Mouse (Mus musculus): ENCODE data around the gene Ssr3. TPM values are rescaled to one million over a fixed set of nuclear protein-coding genes. Genes with fewer than 3 reads are reported as not detected.

Gene Ssr3
- total and polyA plus RNA-seq, 2 experiments from 2014 or later, result 136 to 141 TPM

DNA sequence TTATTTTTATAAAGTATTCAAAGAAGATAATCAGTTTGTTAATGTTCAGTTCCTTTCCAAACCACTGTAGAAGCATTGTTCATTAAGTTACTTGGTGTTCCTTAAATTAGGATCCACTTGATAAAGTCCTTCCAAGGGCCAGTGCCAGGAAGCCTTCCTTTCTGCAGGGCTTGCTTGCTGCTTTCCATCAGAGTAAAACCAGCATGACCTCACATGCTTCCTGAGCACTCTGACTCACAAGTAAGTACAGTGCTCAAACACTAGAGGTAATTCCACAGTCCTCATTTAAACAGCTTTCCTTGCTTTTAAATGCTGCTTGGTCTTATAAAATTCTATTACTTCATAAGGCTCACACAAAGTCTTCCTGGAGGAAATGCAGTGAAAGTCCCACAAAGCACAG is 6.7 kb downstream of the Ssr3 start:
- DNase-seq (ENCODE audit: low spot score), result peak; percentile 21

DNA sequence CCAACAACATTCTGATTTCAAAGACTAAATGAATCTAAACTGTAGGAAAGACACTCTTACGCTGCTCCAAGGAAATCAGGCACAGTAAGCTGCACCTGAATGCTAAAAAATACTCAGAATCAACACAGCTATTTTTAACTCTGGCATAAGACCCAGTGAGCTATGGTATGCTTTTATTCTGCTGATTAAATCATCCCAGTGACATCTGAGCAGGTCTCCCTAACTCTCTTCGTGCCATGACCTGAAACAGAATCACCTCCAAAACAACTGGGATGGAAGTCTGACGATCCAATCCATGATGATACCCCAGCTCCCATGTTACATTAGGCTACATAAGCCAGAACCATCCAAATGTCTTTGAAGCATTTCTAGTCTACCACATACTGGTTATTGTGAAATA is 8.0 kb downstream of the Ssr3 start:
- Histone ChIP-seq H3K4me1 (ENCODE audit: control insufficient read depth, insufficient read depth) (peaks cover 10% of the 10 kb centered on the region), H3K9me3 (replicated peaks; ENCODE audit: control insufficient read depth, low read length) (no peaks in the 10 kb centered on the region), H3K36me3 (replicated peaks; ENCODE audit: control insufficient read depth, insufficient read depth, low read length) (peaks cover 62% of the 10 kb centered on the region), H3K4me2 (ENCODE audit: low read depth, low read length) (no peak overlapping the region), H3K27ac (ENCODE audit: low read depth) (no peak overlapping the region), H3K4me3 (ENCODE audit: low read depth, low read length) (no peak overlapping the region), H3K27me3 (ENCODE audit: control insufficient read depth, insufficient read depth, low read length) (no peaks in the 10 kb centered on the region), H3K9ac (replicated peaks; ENCODE audit: low read depth, low read length) (no peak overlapping the region)
- ATAC-seq (ENCODE audit: insufficient read depth, low read depth) (no peak), DNase-seq (ENCODE audit: low spot score) (no peak)
- no peak for TF ChIP-seq CTCF (IDR thresholded peaks at IDR 0.05; ENCODE audit: low read depth)
- no peak for TF ChIP-seq EP300 (IDR thresholded peaks at IDR 0.05; ENCODE audit: low read depth)
- WGBS, result 46% methylated on average over 3 of the region's 3 CpGs

More for the DNA sequence above, 6.7 kb downstream of the Ssr3 start:
- Histone ChIP-seq H3K9ac (replicated peaks; ENCODE audit: low read depth, low read length) (no peak overlapping the region), H3K4me3 (ENCODE audit: low read depth, low read length) (no peak overlapping the region), H3K9me3 (replicated peaks; ENCODE audit: control insufficient read depth, low read length) (no peaks in the 10 kb centered on the region), H3K4me2 (ENCODE audit: low read depth, low read length) (no peak overlapping the region), H3K27ac (ENCODE audit: low read depth) (no peak overlapping the region), H3K36me3 (replicated peaks; ENCODE audit: control insufficient read depth, insufficient read depth, low read length) (peaks cover 62% of the 10 kb centered on the region), H3K27me3 (ENCODE audit: control insufficient read depth, insufficient read depth, low read length) (no peaks in the 10 kb centered on the region), H3K4me1 (ENCODE audit: control insufficient read depth, insufficient read depth) (peaks cover 5% of the 10 kb centered on the region)
- TF ChIP-seq CTCF (IDR thresholded peaks at IDR 0.05; ENCODE audit: low read depth) (no peak), EP300 (IDR thresholded peaks at IDR 0.05; ENCODE audit: low read depth) (no peak)
- ATAC-seq (ENCODE audit: insufficient read depth, low read depth), result no peak

DNA sequence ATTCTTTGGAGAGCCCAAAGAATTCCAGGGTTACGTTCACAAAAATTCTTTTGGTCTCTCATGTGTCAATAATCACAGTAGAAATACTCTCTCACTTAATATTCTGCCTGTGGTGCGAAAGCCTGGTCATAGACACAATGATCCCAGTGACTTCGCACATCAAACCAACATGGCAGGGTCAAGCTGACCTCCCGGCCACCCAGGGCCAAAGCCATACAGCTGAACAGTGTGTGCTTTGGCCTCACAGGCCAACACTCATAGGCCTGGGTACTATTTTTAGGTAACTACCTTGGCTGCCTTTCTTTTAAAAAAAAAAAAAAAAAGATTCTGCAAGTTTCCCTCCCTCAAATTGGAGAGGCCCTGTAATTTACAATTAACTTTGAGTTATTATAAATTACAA is 11.3 kb downstream of the Ssr3 start:
- ATAC-seq (ENCODE audit: insufficient read depth, low read depth), result peak; percentile 75; the same call in 1 of the 2 replicates
- H3K9me3 ChIP-seq (replicated peaks; ENCODE audit: control insufficient read depth, low read length), result no peaks in the 10 kb centered on the region
- no peak for TF ChIP-seq CTCF (IDR thresholded peaks at IDR 0.05; ENCODE audit: low read depth)
- no peak for TF ChIP-seq EP300 (IDR thresholded peaks at IDR 0.05; ENCODE audit: low read depth)
- H3K27ac ChIP-seq (ENCODE audit: low read depth), result peak overlapping the region; percentile 48
- no peak for DNase-seq (ENCODE audit: low spot score)
- H3K4me3 ChIP-seq (ENCODE audit: low read depth, low read length), result no peak overlapping the region
- 66% methylated on average over 4 of the region's 4 CpGs for WGBS
- H3K27me3 ChIP-seq (ENCODE audit: control insufficient read depth, insufficient read depth, low read length), result no peaks in the 10 kb centered on the region
- H3K36me3 ChIP-seq (replicated peaks; ENCODE audit: control insufficient read depth, insufficient read depth, low read length), result peaks cover 44% of the 10 kb centered on the region
- no peak overlapping the region for H3K9ac ChIP-seq (replicated peaks; ENCODE audit: low read depth, low read length)
- H3K4me1 ChIP-seq (ENCODE audit: control insufficient read depth, insufficient read depth), result peaks cover 10% of the 10 kb centered on the region
- no peak overlapping the region for H3K4me2 ChIP-seq (ENCODE audit: low read depth, low read length)

DNA sequence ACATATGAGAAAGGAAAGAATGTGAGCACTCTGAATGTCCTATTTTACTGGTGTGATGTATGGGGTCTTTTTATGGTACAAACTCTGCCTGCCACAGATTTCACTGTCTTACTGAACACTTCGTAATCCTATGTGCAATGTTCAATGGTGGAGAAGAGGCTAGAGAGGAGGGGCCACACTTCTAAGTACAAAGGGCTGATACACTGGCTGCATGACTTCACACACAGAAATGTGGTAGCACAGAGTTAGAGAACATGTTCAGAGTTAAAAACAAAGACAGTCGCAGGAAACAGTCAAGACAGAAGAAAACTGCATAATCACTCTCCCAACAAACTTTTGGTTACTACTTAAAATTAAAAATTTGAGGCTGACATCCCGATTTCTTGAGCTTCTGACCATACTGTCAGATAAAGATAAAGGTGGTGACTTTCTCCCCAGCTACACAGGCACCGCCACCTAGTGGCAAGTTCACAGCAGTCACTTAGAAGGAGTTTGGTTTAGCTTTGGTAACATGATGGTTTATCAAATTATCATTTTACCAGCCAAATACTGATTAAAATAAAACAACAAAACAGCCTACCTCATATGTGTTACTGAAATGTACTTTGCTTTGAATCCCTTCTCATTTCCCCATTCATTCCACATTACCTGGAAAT is 12.4 kb downstream of the Ssr3 start:
- Histone ChIP-seq H3K4me1 (ENCODE audit: control insufficient read depth, insufficient read depth) (peaks cover 10% of the 10 kb centered on the region; the same call in 1 of the 2 replicates), H3K4me2 (ENCODE audit: low read depth, low read length) (no peak overlapping the region), H3K4me3 (ENCODE audit: low read depth, low read length) (no peak overlapping the region), H3K9me3 (replicated peaks; ENCODE audit: control insufficient read depth, low read length) (no peaks in the 10 kb centered on the region), H3K27ac (ENCODE audit: low read depth) (no peak overlapping the region), H3K9ac (replicated peaks; ENCODE audit: low read depth, low read length) (no peak overlapping the region), H3K36me3 (replicated peaks; ENCODE audit: control insufficient read depth, insufficient read depth, low read length) (peaks cover 39% of the 10 kb centered on the region), H3K27me3 (ENCODE audit: control insufficient read depth, insufficient read depth, low read length) (no peaks in the 10 kb centered on the region)
- ATAC-seq (ENCODE audit: insufficient read depth, low read depth) (no peak), DNase-seq (ENCODE audit: low spot score) (peak; percentile 77)
- TF ChIP-seq EP300 (IDR thresholded peaks at IDR 0.05; ENCODE audit: low read depth), result no peak
- peak; percentile 77 for TF ChIP-seq CTCF (IDR thresholded peaks at IDR 0.05; ENCODE audit: low read depth)
- WGBS, result 58% methylated on average over 4 of the region's 4 CpGs

DNA sequence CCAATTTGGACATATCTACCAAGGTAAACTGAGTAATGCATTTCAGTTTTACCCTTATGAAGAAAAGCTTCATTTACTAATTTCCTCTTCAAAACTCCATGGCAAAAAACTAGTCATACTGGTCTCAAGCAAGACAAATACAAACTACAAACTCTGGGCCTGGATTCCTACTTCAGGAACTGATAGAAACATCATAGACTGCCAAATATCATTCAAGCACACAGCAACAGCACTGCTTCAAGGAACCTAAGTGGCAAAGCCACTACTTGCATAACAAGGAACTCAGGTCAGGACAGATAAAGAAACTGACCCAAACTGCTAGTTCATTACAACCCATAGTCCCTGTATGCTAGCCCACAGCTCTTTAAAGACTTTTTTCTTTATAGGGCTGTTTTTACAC is 13.7 kb downstream of the Ssr3 start:
- no peak for ATAC-seq (ENCODE audit: insufficient read depth, low read depth)
- H3K9me3 ChIP-seq (replicated peaks; ENCODE audit: control insufficient read depth, low read length), result no peaks in the 10 kb centered on the region
- no peak overlapping the region for H3K4me2 ChIP-seq (ENCODE audit: low read depth, low read length)
- TF ChIP-seq EP300 (IDR thresholded peaks at IDR 0.05; ENCODE audit: low read depth) (no peak), CTCF (IDR thresholded peaks at IDR 0.05; ENCODE audit: low read depth) (no peak)
- DNase-seq (ENCODE audit: low spot score), result no peak
- H3K27ac ChIP-seq (ENCODE audit: low read depth), result no peak overlapping the region
- H3K27me3 ChIP-seq (ENCODE audit: control insufficient read depth, insufficient read depth, low read length), result no peaks in the 10 kb centered on the region
- no peak overlapping the region for H3K4me3 ChIP-seq (ENCODE audit: low read depth, low read length)
- H3K36me3 ChIP-seq (replicated peaks; ENCODE audit: control insufficient read depth, insufficient read depth, low read length), result peaks cover 32% of the 10 kb centered on the region
- no peak overlapping the region for H3K9ac ChIP-seq (replicated peaks; ENCODE audit: low read depth, low read length)
- H3K4me1 ChIP-seq (ENCODE audit: control insufficient read depth, insufficient read depth), result peaks cover 13% of the 10 kb centered on the region

DNA sequence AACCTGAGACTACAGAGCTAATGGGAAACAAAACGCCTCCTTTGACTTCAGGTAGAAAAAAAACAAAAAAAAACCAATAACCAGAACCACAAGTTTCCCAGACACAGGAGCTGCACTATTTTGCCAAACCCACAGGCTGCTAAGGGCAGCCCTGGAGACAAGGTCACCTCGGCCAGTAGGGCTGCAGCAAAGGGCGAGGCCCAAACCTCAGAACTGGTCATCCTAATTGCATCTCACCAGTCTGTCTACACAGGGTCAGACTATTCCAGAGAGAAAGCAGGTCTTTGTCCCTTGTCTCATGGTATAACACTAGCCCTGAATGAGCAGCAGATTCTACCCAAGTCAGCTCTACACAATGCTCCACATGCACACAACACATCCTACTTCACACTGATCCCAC is 17.7 kb downstream of the Ssr3 start:
- TF ChIP-seq CTCF (IDR thresholded peaks at IDR 0.05; ENCODE audit: low read depth), result no peak
- TF ChIP-seq EP300 (IDR thresholded peaks at IDR 0.05; ENCODE audit: low read depth), result no peak
- ATAC-seq (ENCODE audit: insufficient read depth, low read depth), result no peak
- no peak overlapping the region for H3K4me3 ChIP-seq (ENCODE audit: low read depth, low read length)
- no peaks in the 10 kb centered on the region for H3K9me3 ChIP-seq (replicated peaks; ENCODE audit: control insufficient read depth, low read length)
- no peak overlapping the region for H3K9ac ChIP-seq (replicated peaks; ENCODE audit: low read depth, low read length)
- H3K4me2 ChIP-seq (ENCODE audit: low read depth, low read length), result no peak overlapping the region
- no peak for DNase-seq (ENCODE audit: low spot score)
- peaks cover 22% of the 10 kb centered on the region for H3K36me3 ChIP-seq (replicated peaks; ENCODE audit: control insufficient read depth, insufficient read depth, low read length)
- H3K27me3 ChIP-seq (ENCODE audit: control insufficient read depth, insufficient read depth, low read length), result no peaks in the 10 kb centered on the region
- 76% methylated on average over 3 of the region's 3 CpGs for WGBS
- no peak overlapping the region for H3K27ac ChIP-seq (ENCODE audit: low read depth)
- peaks cover 8% of the 10 kb centered on the region; the same call in 1 of the 2 replicates for H3K4me1 ChIP-seq (ENCODE audit: control insufficient read depth, insufficient read depth)
